Mouse (Mus musculus): ENCODE results near the gene St3gal3.

St3gal3 gene

GRCm38 (mm10) chr4:118141511-118141910, 6.8 kb upstream of the St3gal3 start:
- DNase-seq (ENCODE audit: low spot score): no peak

- DNase-seq (ENCODE audit: low spot score): peak; percentile 74
Observed at GRCm38 (mm10) chr4:118138891-118139290, 4.2 kb upstream of the St3gal3 start.

GRCm38 (mm10) chr4:118137857-118138256, 3.1 kb upstream of the St3gal3 start:
- no peak for DNase-seq (ENCODE audit: low spot score)

GRCm38 (mm10) chr4:118137311-118137710, 2.6 kb upstream of the St3gal3 start:
- no peak for DNase-seq (ENCODE audit: low spot score)

- DNase-seq (ENCODE audit: low spot score): no peak
Observed at GRCm38 (mm10) chr4:118135414-118135813, 700 bp upstream of the St3gal3 start.

GRCm38 (mm10) chr4:118131329-118131728, 3.4 kb downstream of the St3gal3 start:
- DNase-seq (ENCODE audit: low spot score): no peak

- no peak for DNase-seq (ENCODE audit: low spot score)
Observed at GRCm38 (mm10) chr4:118123030-118123704, 11.5 kb downstream of the St3gal3 start.

GRCm38 (mm10) chr4:118122078-118122477, 12.6 kb downstream of the St3gal3 start:
- DNase-seq (ENCODE audit: low spot score): no peak

- no peak for DNase-seq (ENCODE audit: low spot score)
Observed at GRCm38 (mm10) chr4:118117565-118117964, 17.1 kb downstream of the St3gal3 start.

- no peak for DNase-seq (ENCODE audit: low spot score)
Observed at GRCm38 (mm10) chr4:118116098-118116497, 18.6 kb downstream of the St3gal3 start.

- no peak for DNase-seq (ENCODE audit: low spot score)
Observed at GRCm38 (mm10) chr4:118115132-118115531, 19.6 kb downstream of the St3gal3 start.

- no peak for DNase-seq (ENCODE audit: low spot score)
Observed at GRCm38 (mm10) chr4:118112601-118113000, 22.1 kb downstream of the St3gal3 start.

- no peak for DNase-seq (ENCODE audit: low spot score)
Observed at GRCm38 (mm10) chr4:118109649-118110048, 25.1 kb downstream of the St3gal3 start.

GRCm38 (mm10) chr4:118108779-118109178, 25.9 kb downstream of the St3gal3 start:
- no peak for DNase-seq (ENCODE audit: low spot score)

- no peak for DNase-seq (ENCODE audit: low spot score)
Observed at GRCm38 (mm10) chr4:118105256-118106053, 29.3 kb downstream of the St3gal3 start.

- no peak for DNase-seq (ENCODE audit: low spot score)
Observed at GRCm38 (mm10) chr4:118103280-118103830, 31.4 kb downstream of the St3gal3 start.

- DNase-seq (ENCODE audit: low spot score): no peak
Observed at GRCm38 (mm10) chr4:118101497-118101896, 33.2 kb downstream of the St3gal3 start.

GRCm38 (mm10) chr4:118099637-118100364, 34.9 kb downstream of the St3gal3 start:
- no peak for DNase-seq (ENCODE audit: low spot score)

- DNase-seq (ENCODE audit: low spot score): no peak
Observed at GRCm38 (mm10) chr4:118098571-118098970, 36.1 kb downstream of the St3gal3 start.

- no peak for DNase-seq (ENCODE audit: low spot score)
Observed at GRCm38 (mm10) chr4:118096069-118096468, 38.6 kb downstream of the St3gal3 start.

GRCm38 (mm10) chr4:118092784-118093457, 41.8 kb downstream of the St3gal3 start:
- no peak for DNase-seq (ENCODE audit: low spot score)

- peak; percentile 55 for DNase-seq (ENCODE audit: low spot score)
Observed at GRCm38 (mm10) chr4:118090449-118090848, 44.3 kb downstream of the St3gal3 start.
